Mouse (Mus musculus) spleen, adult 2 months (tissue): ENCODE measurements around the gene Rps6kc1. TPM values are rescaled to one million over a fixed set of nuclear protein-coding genes. Genes with fewer than 3 reads are reported as not detected.

ENCODE experiments used
- DNase-seq, 2 experiments: peaks; one replicate each; pipeline versions ENCODE4 v3.0.0 to v3.0.0-alpha.2; 2012 to 2021; ENCODE audit warnings: low spot score in 2 of 2, low read depth in 1 of 2
- H3K27ac ChIP-seq: fragments of 200-500 bp; 2 replicates; pipeline ENCODE4 v1.5.1; 2012; ENCODE audit warnings: low read length, inconsistent platforms; ENCODE audit not compliant: insufficient read depth
- H3K27me3 ChIP-seq: fragments of 200-500 bp; 2 replicates; pipeline ENCODE4 v1.6.1; 2012; ENCODE audit warnings: mild to moderate bottlenecking, moderate library complexity, low read length, inconsistent platforms; ENCODE audit not compliant: control insufficient read depth, insufficient read depth
- H3K36me3 ChIP-seq: fragments of 200-500 bp; 2 replicates; pipeline ENCODE4 v1.6.1; 2012; ENCODE audit warnings: mild to moderate bottlenecking, low read length, inconsistent platforms; ENCODE audit not compliant: control insufficient read depth, insufficient read depth
- H3K4me1 ChIP-seq: fragments of 200-500 bp; 2 replicates; pipeline ENCODE4 v1.6.1; 2011; ENCODE audit warnings: inconsistent platforms; ENCODE audit not compliant: control insufficient read depth, insufficient read depth, insufficient read length
- H3K4me3 ChIP-seq: fragments of 200-500 bp; 2 replicates; pipeline ENCODE4 v1.5.1; 2011; ENCODE audit warnings: mild to moderate bottlenecking, inconsistent platforms; ENCODE audit not compliant: insufficient read depth, insufficient read length; ENCODE audit errors: extremely low read depth
- CTCF ChIP-seq: fragments of 200-500 bp; IDR thresholded peaks from 2 replicates; pipeline ENCODE4 v1.5.1; 2011; ENCODE audit warnings: mild to moderate bottlenecking, inconsistent platforms; ENCODE audit not compliant: insufficient read depth, insufficient read length, insufficient replicate concordance; ENCODE audit errors: extremely low read depth
- POLR2A ChIP-seq: fragments of 200-500 bp; IDR thresholded peaks from 2 replicates; pipeline ENCODE4 v1.6.1; 2011; ENCODE audit warnings: low read depth, low read length, inconsistent platforms
- WGBS: fragments of 180-500 bp; shearing (Covaris S2); methylation state at CpG from one replicate; pipeline ENCODE4 v1.1.7; 2018; 5-methylcytosine and 5-hydroxymethylcytosine counted together
- polyA plus RNA-seq: library from polyadenylated mRNA; depleted of rRNA; stranded (reverse); fragments of >200 nt; gene quantifications from 2 replicates; pipeline ENCODE4 v1.2.3, GENCODE M21; 2012

Rps6kc1 gene
- polyA plus RNA-seq, 1 experiment = 6.4 TPM

DNA sequence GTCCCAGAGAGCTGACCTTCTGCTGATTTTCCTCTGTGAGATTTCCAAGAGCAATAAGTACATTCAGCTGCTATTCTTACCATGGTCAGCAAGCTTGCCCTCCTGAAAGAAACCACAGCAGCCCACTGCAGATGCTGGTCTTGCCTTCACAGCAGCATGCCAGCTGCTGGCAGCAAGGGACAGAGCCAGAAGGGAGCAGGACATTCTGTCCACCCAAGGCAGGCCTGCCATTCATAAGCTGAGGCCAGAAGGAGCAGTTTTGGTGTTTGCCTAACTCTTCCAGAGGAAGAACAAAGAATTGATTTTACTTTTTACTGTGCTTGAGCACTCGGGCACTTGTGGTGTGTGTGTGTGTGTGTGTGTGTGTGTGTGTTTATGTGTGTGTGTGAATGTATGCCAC lies 143.3 kb downstream of the Rps6kc1 start:
- Histone ChIP-seq H3K4me1 (no peaks in the 10 kb centered on the region), H3K27me3 (no peaks in the 10 kb centered on the region), H3K4me3 (no peak overlapping the region), H3K36me3 (no peaks in the 10 kb centered on the region), H3K27ac (no peak overlapping the region)
- TF ChIP-seq CTCF (no peak), POLR2A (no peak)
- 67% methylated on average over 1 of the region's 1 CpGs for WGBS
- no peak for DNase-seq

DNA sequence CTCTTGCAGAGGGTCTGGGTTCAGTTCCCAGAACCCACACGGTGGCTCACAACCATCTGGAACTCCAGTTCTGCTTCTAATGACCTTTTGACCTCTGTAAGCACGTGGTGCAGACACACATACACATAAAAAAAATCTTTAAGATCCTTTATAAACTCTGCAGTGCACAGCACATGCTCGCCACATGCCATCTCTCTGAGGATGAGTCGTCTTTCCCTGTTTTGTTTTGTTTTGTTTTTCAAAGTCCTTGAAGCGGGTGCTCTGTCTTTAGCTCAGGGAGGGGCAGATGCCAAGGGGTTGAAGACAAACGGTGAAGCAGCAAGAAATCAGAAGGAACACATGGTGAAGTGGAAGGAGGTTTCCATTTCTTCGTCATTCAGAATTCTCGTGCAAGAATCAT lies 143.9 kb downstream of the Rps6kc1 start:
- no peak for DNase-seq
- Histone ChIP-seq H3K4me3 (no peak overlapping the region), H3K27me3 (no peaks in the 10 kb centered on the region), H3K27ac (no peak overlapping the region), H3K4me1 (no peaks in the 10 kb centered on the region), H3K36me3 (no peaks in the 10 kb centered on the region)
- TF ChIP-seq POLR2A (no peak), CTCF (no peak)
- 61% methylated on average over 8 of the region's 8 CpGs for WGBS

- 96% methylated on average over 2 of the region's 2 CpGs for WGBS
- H3K27ac ChIP-seq = no peak overlapping the region
- DNase-seq = no peak
- TF ChIP-seq POLR2A (no peak), CTCF (no peak)
- H3K27me3 ChIP-seq = no peaks in the 10 kb centered on the region
- no peaks in the 10 kb centered on the region for H3K36me3 ChIP-seq
- no peaks in the 10 kb centered on the region for H3K4me1 ChIP-seq
- H3K4me3 ChIP-seq = no peak overlapping the region
These were observed 144.8 kb downstream of the Rps6kc1 start for GRCm38 (mm10) chr1:190766800-190767199.

GRCm38 (mm10) chr1:190763756-190764155 lies 147.8 kb downstream of the Rps6kc1 start:
- H3K4me1 ChIP-seq = no peaks in the 10 kb centered on the region
- no peak overlapping the region for H3K27ac ChIP-seq
- H3K27me3 ChIP-seq = no peaks in the 10 kb centered on the region
- DNase-seq = no peak
- 88% methylated on average over 10 of the region's 10 CpGs for WGBS
- no peak for TF ChIP-seq CTCF
- TF ChIP-seq POLR2A = no peak
- H3K36me3 ChIP-seq = no peaks in the 10 kb centered on the region
- H3K4me3 ChIP-seq = no peak overlapping the region

GRCm38 (mm10) chr1:190761786-190762185 lies 149.8 kb downstream of the Rps6kc1 start:
- DNase-seq = no peak
- H3K27me3 ChIP-seq = no peaks in the 10 kb centered on the region
- WGBS = 54% methylated on average over 5 of the region's 5 CpGs
- H3K36me3 ChIP-seq = no peaks in the 10 kb centered on the region
- H3K27ac ChIP-seq = no peak overlapping the region
- TF ChIP-seq CTCF = no peak
- TF ChIP-seq POLR2A = no peak
- no peaks in the 10 kb centered on the region for H3K4me1 ChIP-seq
- H3K4me3 ChIP-seq = no peak overlapping the region

DNA sequence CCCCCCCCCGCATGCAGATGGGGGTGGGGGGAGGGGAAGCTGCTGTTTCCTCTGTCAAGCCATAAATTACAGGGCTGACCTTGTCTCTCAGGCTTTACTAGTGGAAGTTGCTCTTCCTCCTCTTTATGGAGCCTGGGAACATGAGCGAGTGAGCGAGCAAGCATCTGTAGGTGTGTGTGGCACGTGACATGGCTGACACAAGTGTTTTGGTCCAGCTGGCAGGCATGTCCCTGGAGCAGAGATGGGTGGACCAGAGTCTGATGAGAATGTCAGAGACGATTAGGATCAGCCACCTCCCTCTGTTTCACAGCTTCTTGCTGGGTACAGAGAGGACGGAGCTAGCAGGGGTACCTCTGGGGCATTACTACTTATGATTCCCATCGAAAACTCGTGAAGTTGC lies 153.7 kb downstream of the Rps6kc1 start:
- DNase-seq = no peak
- 76% methylated on average over 8 of the region's 8 CpGs for WGBS

GRCm38 (mm10) chr1:190751794-190752570 lies 159.6 kb downstream of the Rps6kc1 start:
- Histone ChIP-seq H3K4me1 (no peaks in the 10 kb centered on the region), H3K4me3 (no peak overlapping the region), H3K36me3 (no peaks in the 10 kb centered on the region), H3K27ac (no peak overlapping the region), H3K27me3 (no peaks in the 10 kb centered on the region)
- TF ChIP-seq CTCF (no peak), POLR2A (no peak)
- 83% methylated on average over 8 of the region's 8 CpGs for WGBS
- no peak for DNase-seq

More for the DNA sequence above, 153.7 kb downstream of the Rps6kc1 start:
- TF ChIP-seq POLR2A (no peak), CTCF (no peak)
- Histone ChIP-seq H3K27ac (no peak overlapping the region), H3K36me3 (no peaks in the 10 kb centered on the region), H3K27me3 (no peaks in the 10 kb centered on the region), H3K4me3 (no peak overlapping the region), H3K4me1 (no peaks in the 10 kb centered on the region)
